Mouse (Mus musculus) testis, adult 10 weeks (tissue): ENCODE results near the gene Nppc. TPM values are rescaled to one million over a fixed set of nuclear protein-coding genes. Genes with fewer than 3 reads are reported as not detected.

Source experiments
- polyA plus RNA-seq: library from polyadenylated mRNA; stranded (reverse); fragments of 350-450 nt; fragmentation: Illumina TruSeq; extraction: RNeasy Lipid Tissue Mini Kit (QIAGEN cat#74804); gene quantifications from one replicate; pipeline ENCODE4 v1.2.3, GENCODE M21; 2014; ENCODE audit warnings: low read depth, low replicate concordance

The Nppc gene
- polyA plus RNA-seq: not detected

GRCm38 (mm10) chr1:86670279-86671038 lies at the start of gene Nppc:
TSS of gene Nppc (minus strand) at chr1:86670571.

GRCm38 (mm10) chr1:86703300-86703964 lies 33.1 kb upstream of the Nppc start, which contains the start of gene Dis3l2:
TSS of gene Dis3l2 (plus strand) at chr1:86703808.

Other genes with a start within 250 kb of the Nppc start
- 4.3 TPM for gene Nmur1, start 244.3 kb downstream of the Nppc start, polyA plus RNA-seq
- gene Tex44, start 244.2 kb downstream of the Nppc start, polyA plus RNA-seq: 46.0 TPM
- 266 TPM for gene Ptma, start 143.8 kb downstream of the Nppc start, polyA plus RNA-seq
- 77.0 TPM for gene Pde6d, start 87.9 kb downstream of the Nppc start, polyA plus RNA-seq
- 4.0 TPM for gene Cops7b, start 87.7 kb downstream of the Nppc start, polyA plus RNA-seq
- gene Dis3l2, start 33.2 kb upstream of the Nppc start, polyA plus RNA-seq: 22.1 TPM